Mouse (Mus musculus) layer of hippocampus, adult 9-11 months (tissue): ENCODE measurements around the gene Gse1.

Experiments
- DNase-seq: peaks from one replicate; pipeline ENCODE4 v3.0.0; 2022

Gse1 gene

GRCm38 (mm10) chr8:120409371-120410013 is 181.2 kb downstream of the Gse1 start:
- DNase-seq = no peak

- no peak for DNase-seq
These were observed 182.8 kb downstream of the Gse1 start for GRCm38 (mm10) chr8:120411059-120411458.

- no peak for DNase-seq
These were observed 183.6 kb downstream of the Gse1 start for GRCm38 (mm10) chr8:120411862-120412261.

- DNase-seq = no peak
These were observed 184.1 kb downstream of the Gse1 start for GRCm38 (mm10) chr8:120412357-120412756.

- DNase-seq = peak; percentile 74
These were observed 184.8 kb downstream of the Gse1 start for GRCm38 (mm10) chr8:120412911-120413625.

- DNase-seq = no peak
These were observed 185.4 kb downstream of the Gse1 start for GRCm38 (mm10) chr8:120413626-120413988.

- no peak for DNase-seq
These were observed 186.0 kb downstream of the Gse1 start for GRCm38 (mm10) chr8:120414216-120414615.

GRCm38 (mm10) chr8:120415474-120415873 is 187.2 kb downstream of the Gse1 start:
- DNase-seq = no peak

GRCm38 (mm10) chr8:120416173-120416521 is 187.9 kb downstream of the Gse1 start:
- DNase-seq = no peak

- DNase-seq = peak; percentile 75
These were observed 188.5 kb downstream of the Gse1 start for GRCm38 (mm10) chr8:120416522-120417394.

GRCm38 (mm10) chr8:120418188-120418587 is 189.9 kb downstream of the Gse1 start:
- DNase-seq = no peak

GRCm38 (mm10) chr8:120419675-120420074 is 191.4 kb downstream of the Gse1 start:
- no peak for DNase-seq

GRCm38 (mm10) chr8:120420226-120420625 is 192.0 kb downstream of the Gse1 start:
- DNase-seq = no peak

- no peak for DNase-seq
These were observed 193.4 kb downstream of the Gse1 start for GRCm38 (mm10) chr8:120421638-120422037.

GRCm38 (mm10) chr8:120422236-120422635 is 194.0 kb downstream of the Gse1 start:
- DNase-seq = no peak

GRCm38 (mm10) chr8:120423576-120423975 is 195.3 kb downstream of the Gse1 start:
- DNase-seq = no peak

- no peak for DNase-seq
These were observed 196.6 kb downstream of the Gse1 start for GRCm38 (mm10) chr8:120424829-120425198.

- DNase-seq = no peak
These were observed 197.1 kb downstream of the Gse1 start for GRCm38 (mm10) chr8:120425199-120425941.

- no peak for DNase-seq
These were observed 197.8 kb downstream of the Gse1 start for GRCm38 (mm10) chr8:120426105-120426504.

- peak; percentile 89 for DNase-seq
These were observed 198.5 kb downstream of the Gse1 start for GRCm38 (mm10) chr8:120426622-120427385.

GRCm38 (mm10) chr8:120428492-120428891 is 200.2 kb downstream of the Gse1 start:
- DNase-seq = no peak

GRCm38 (mm10) chr8:120429116-120429515 is 200.9 kb downstream of the Gse1 start:
- DNase-seq = no peak
